Mouse (Mus musculus) hindbrain, embryonic 11.5 days (tissue): ENCODE measurements around the gene Vav2. TPM values are rescaled to one million over a fixed set of nuclear protein-coding genes. Genes with fewer than 3 reads are reported as not detected.

Experiments used
- ATAC-seq: fragments of 200-750 bp; cut with Nextera tagmentation; 2 replicates; pipeline ENCODE4 v1.8.0; 2017; ENCODE audit warnings: mild to moderate bottlenecking, moderate TSS enrichment, moderate library complexity; ENCODE audit not compliant: low FRiP score
- DNase-seq: peaks from one replicate; pipeline ENCODE4 v3.0.0-alpha.2; 2015; ENCODE audit warnings: low spot score
- H3K27ac ChIP-seq: fragments of 300-500 bp; sonication (generic); 2 replicates; pipeline ENCODE4 v1.5.1; 2014; ENCODE audit warnings: mild to moderate bottlenecking, low read depth, low read length
- H3K27me3 ChIP-seq: fragments of 300-500 bp; sonication (generic); 2 replicates; pipeline ENCODE4 v1.6.1; 2014; ENCODE audit warnings: mild to moderate bottlenecking, low read length, moderate library complexity, mixed read lengths; ENCODE audit not compliant: control insufficient read depth, insufficient read depth
- H3K36me3 ChIP-seq: fragments of 300-500 bp; sonication (generic); 2 replicates; pipeline ENCODE4 v1.6.1; 2014; ENCODE audit warnings: mild to moderate bottlenecking, low read length, moderate library complexity, mixed read lengths; ENCODE audit not compliant: control insufficient read depth, insufficient read depth
- H3K4me1 ChIP-seq: fragments of 300-500 bp; sonication (generic); replicated peaks from 2 replicates; pipeline ENCODE4 v1.6.1; 2014; ENCODE audit warnings: low read length, mixed read lengths; ENCODE audit not compliant: control insufficient read depth, insufficient read depth
- H3K4me2 ChIP-seq: fragments of 300-500 bp; sonication (generic); replicated peaks from 2 replicates; pipeline ENCODE4 v1.6.1; 2014; ENCODE audit warnings: mild to moderate bottlenecking, low read depth, low read length
- H3K4me3 ChIP-seq: fragments of 300-500 bp; sonication (generic); 2 replicates; pipeline ENCODE4 v1.5.1; 2014; ENCODE audit warnings: low read depth, low read length
- H3K9ac ChIP-seq: fragments of 300-500 bp; sonication (generic); 2 replicates; pipeline ENCODE4 v1.6.1; 2014; ENCODE audit warnings: low read depth, low read length
- H3K9me3 ChIP-seq: fragments of 300-500 bp; sonication (generic); 2 replicates; pipeline ENCODE4 v1.6.1; 2016; ENCODE audit warnings: low read length; ENCODE audit not compliant: control insufficient read depth
- WGBS: fragments of 180-500 bp; shearing (Covaris S2); extraction: QIAGEN DNeasy Blood & Tissue Kit; methylation state at CpG from one replicate; pipeline ENCODE4 v1.1.7; 2014; 5-methylcytosine and 5-hydroxymethylcytosine counted together
- polyA plus RNA-seq: library from polyadenylated mRNA; unstranded; fragments of >200 nt; fragmentation: Nextera tagmentation; extraction: Ambion mirVana; gene quantifications from 2 replicates; pipeline ENCODE4 v1.2.1, GENCODE M21; 2014

The Vav2 gene
- polyA plus RNA-seq, 1 experiment from 2014 or later, result 12.9 TPM

DNA sequence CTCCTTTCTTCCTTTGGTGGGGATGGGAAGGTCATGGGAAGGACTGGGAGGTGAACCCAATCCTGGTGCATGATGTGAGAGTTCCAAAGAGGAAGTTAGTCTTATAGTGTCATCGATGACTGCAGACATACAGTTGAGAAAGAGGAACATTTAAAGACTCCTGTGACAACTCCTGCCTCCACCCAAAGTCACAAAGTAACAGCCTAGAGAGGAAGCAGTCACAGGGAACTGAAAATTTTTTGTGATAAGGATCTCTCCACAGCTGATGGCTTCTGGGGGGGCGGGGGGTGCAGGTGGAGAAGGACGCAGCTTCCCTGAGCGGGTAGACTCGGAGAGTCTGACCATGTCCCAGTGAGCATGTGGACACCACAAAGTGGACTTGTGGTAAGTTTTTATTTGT lies 76.5 kb downstream of the Vav2 start:
- ATAC-seq, result no peak
- Histone ChIP-seq H3K4me2 (no peak overlapping the region), H3K9ac (no peak overlapping the region), H3K4me3 (no peak overlapping the region), H3K27me3 (no peaks in the 10 kb centered on the region), H3K36me3 (no peaks in the 10 kb centered on the region; the same call in 1 of the 2 replicates), H3K27ac (no peak overlapping the region), H3K4me1 (peaks cover 2% of the 10 kb centered on the region; the same call in 1 of the 2 replicates), H3K9me3 (no peaks in the 10 kb centered on the region)
- WGBS, result 95% methylated on average over 5 of the region's 5 CpGs
- DNase-seq, result no peak

DNA sequence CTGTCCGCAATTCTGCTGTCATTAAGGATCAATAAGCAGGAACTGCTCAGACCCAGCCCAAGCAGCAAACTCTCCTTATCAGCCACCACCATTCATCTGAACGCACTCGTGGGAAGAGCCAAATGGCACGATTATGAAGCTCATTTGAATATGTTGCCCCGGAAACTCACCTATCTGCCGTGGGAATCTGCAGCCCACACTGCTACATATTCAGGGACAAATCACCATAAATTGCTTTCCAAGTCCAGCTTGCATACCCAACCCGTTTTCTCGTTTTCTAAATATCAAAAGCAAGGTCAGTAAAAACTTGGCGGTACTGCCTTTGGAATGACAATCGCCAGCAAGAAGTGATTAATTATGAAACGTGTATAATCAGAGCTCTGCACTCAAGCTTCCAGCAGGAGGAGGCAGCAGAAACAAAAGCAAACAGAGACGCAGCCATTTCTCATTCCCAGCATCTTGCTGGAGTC lies 82.8 kb downstream of the Vav2 start:
- peak; percentile 46 for DNase-seq
- ATAC-seq, result peak; percentile 43; the same call in 1 of the 2 replicates

DNA sequence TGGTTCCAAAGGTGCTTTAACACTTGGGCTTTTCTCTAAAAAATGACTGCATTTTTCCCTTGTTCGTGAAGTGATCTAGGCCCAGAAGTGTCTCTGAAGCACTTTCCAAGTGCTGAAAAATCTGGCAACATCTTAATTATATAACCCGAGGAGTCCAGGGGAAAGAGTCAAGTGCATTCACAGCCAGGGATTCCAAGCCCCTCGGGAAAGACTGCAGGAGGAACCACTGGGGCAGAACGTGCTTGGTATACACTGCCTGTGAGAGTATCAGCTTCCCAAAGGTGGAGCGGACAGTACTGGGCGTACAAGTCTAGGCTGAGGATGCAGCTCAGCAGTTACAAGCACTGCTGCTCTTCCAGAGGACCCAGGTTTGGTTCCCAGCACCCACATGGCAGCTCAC lies 86.2 kb downstream of the Vav2 start:
- Histone ChIP-seq H3K9ac (no peak overlapping the region), H3K4me3 (no peak overlapping the region), H3K9me3 (no peaks in the 10 kb centered on the region), H3K4me2 (no peak overlapping the region), H3K4me1 (peaks cover 11% of the 10 kb centered on the region), H3K36me3 (no peaks in the 10 kb centered on the region), H3K27ac (no peak overlapping the region), H3K27me3 (no peaks in the 10 kb centered on the region)
- no peak for DNase-seq
- ATAC-seq, result no peak
- 86% methylated on average over 6 of the region's 6 CpGs for WGBS

More for the DNA sequence above, 82.8 kb downstream of the Vav2 start:
- H3K4me3 ChIP-seq, result no peak overlapping the region
- no peak overlapping the region for H3K9ac ChIP-seq
- WGBS, result 47% methylated on average over 12 of the region's 12 CpGs
- H3K4me2 ChIP-seq, result 0 out of 2 replicates have a peak overlapping the region, but pooled peaks have one; percentile 0
- peaks cover 7% of the 10 kb centered on the region for H3K4me1 ChIP-seq
- H3K27ac ChIP-seq, result peak overlapping the region; percentile 43; the same call in 1 of the 2 replicates
- H3K27me3 ChIP-seq, result no peaks in the 10 kb centered on the region
- no peaks in the 10 kb centered on the region for H3K9me3 ChIP-seq
- no peaks in the 10 kb centered on the region; the same call in 1 of the 2 replicates for H3K36me3 ChIP-seq

DNA sequence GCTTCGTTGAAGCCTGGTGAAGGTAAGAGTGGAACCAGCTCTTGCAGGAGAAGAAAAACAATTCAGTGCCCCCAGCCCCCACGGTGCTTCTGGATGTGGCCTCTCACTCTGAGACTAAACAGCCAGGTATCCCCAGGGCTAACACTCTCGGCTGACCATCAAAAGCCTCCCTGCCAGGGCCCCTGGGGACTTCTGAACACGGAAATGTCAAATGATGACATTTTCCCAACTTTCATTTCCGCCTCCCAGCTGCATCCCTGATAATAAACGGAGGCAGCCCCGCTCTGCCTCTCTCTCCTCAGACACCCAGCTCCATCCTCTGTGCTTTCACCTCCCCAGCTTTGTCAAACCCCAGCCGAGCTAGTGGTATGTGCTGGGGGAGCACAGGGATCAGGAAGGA lies 87.8 kb downstream of the Vav2 start:
- Histone ChIP-seq H3K27me3 (no peaks in the 10 kb centered on the region), H3K36me3 (no peaks in the 10 kb centered on the region), H3K4me3 (no peak overlapping the region), H3K4me2 (no peak overlapping the region), H3K27ac (no peak overlapping the region), H3K9me3 (no peaks in the 10 kb centered on the region), H3K4me1 (peaks cover 9% of the 10 kb centered on the region), H3K9ac (no peak overlapping the region)
- no peak for DNase-seq
- 53% methylated on average over 7 of the region's 8 CpGs for WGBS
- ATAC-seq, result no peak

DNA sequence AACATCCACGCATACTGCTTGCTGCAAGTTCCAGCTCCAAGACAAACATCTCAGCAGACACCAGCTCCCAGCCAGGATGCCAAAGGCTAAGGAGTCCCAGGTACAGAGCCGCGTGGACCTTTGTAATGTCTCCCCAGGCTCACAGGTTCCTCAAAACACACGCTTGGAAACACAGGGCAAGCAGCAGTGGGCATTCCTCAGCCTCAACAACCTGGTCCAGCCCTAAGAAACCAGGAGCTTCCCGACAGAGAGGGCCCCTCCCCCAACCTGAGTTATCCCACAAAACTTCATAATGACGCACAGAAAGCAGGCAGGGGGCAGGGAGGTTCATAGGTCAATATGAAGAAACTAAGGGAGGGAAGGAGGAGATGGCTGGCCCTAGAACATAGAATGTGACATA lies 89.6 kb downstream of the Vav2 start:
- ATAC-seq (no peak), DNase-seq (no peak)

DNA sequence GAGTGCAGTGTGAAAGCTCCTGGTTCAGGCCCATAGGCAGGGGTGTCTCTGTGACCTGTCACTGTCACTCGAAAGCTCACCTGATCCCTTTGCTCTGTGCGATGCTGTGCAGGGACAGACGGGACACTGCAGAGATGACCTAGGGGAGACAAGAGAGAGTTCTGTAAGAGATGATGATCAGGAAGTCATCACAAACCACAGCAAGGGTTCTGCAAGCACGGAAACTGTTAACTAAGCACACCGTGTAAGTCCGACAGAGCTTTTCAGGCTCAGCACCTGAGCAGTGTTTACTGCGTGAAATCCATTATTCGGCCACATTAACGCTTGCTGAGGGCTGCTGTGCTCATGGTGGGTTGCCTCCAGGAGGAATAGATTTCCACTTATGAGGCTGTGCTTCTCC lies 90.2 kb downstream of the Vav2 start:
- no peak for ATAC-seq
- Histone ChIP-seq H3K9ac (no peak overlapping the region), H3K4me3 (no peak overlapping the region), H3K4me2 (no peak overlapping the region), H3K36me3 (no peaks in the 10 kb centered on the region), H3K9me3 (no peaks in the 10 kb centered on the region), H3K27ac (no peak overlapping the region), H3K27me3 (no peaks in the 10 kb centered on the region), H3K4me1 (peaks cover 5% of the 10 kb centered on the region; the same call in 1 of the 2 replicates)
- DNase-seq, result no peak
- WGBS, result 78% methylated on average over 9 of the region's 9 CpGs

More for the DNA sequence above, 89.6 kb downstream of the Vav2 start:
- H3K27ac ChIP-seq, result no peak overlapping the region
- no peaks in the 10 kb centered on the region for H3K9me3 ChIP-seq
- WGBS, result 65% methylated on average over 6 of the region's 6 CpGs
- peaks cover 5% of the 10 kb centered on the region; the same call in 1 of the 2 replicates for H3K4me1 ChIP-seq
- H3K36me3 ChIP-seq, result no peaks in the 10 kb centered on the region
- no peak overlapping the region for H3K4me2 ChIP-seq
- no peak overlapping the region for H3K9ac ChIP-seq
- no peak overlapping the region for H3K4me3 ChIP-seq
- no peaks in the 10 kb centered on the region for H3K27me3 ChIP-seq

DNA sequence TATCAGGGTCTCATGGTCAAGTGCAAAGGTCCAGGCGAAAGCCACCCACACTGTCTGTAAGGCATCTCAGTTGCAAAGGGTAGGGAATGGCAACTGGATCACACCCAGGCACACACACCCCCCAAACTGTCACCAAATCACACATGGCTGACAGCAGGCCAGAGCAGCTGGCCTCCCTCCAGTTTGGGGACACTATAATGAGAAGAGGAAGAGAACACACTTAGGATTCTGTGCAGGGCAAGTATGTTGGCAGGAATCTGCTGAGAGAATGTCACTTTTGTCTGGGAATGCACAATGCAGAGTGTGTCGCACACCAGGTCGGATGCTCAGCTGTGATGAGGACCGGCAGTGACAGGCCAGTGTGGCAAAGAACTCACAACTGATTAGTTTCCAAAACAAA lies 92.0 kb downstream of the Vav2 start:
- no peak overlapping the region for H3K9ac ChIP-seq
- DNase-seq, result no peak
- no peak overlapping the region for H3K4me3 ChIP-seq
- H3K4me2 ChIP-seq, result no peak overlapping the region
- peaks cover 7% of the 10 kb centered on the region; the same call in 1 of the 2 replicates for H3K4me1 ChIP-seq
- H3K9me3 ChIP-seq, result no peaks in the 10 kb centered on the region
- no peak overlapping the region for H3K27ac ChIP-seq
- no peak for ATAC-seq
- WGBS, result 87% methylated on average over 4 of the region's 4 CpGs
- no peaks in the 10 kb centered on the region for H3K27me3 ChIP-seq
- no peaks in the 10 kb centered on the region for H3K36me3 ChIP-seq

DNA sequence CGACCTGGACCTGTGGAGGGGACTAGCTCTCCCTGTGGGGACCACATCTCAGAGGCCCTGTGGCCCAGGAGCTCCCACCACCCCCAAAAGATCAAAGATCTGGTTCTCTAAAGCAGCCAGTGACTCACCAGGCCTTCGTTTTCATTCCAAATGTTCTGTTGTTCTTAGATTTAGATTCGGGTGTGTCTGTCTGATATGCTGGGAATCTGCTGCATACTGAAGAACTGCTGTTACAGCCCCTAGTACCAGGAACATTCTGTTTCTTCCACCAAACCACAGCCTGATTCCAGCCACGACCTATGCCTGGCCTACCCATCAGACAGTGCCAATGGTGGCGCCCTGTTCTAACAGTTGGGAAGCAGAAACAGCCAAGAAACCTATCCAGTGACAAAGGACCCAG lies 95.3 kb downstream of the Vav2 start:
- Histone ChIP-seq H3K27ac (no peak overlapping the region), H3K4me1 (peaks cover 15% of the 10 kb centered on the region), H3K4me3 (no peak overlapping the region), H3K4me2 (no peak overlapping the region), H3K9ac (no peak overlapping the region), H3K36me3 (no peaks in the 10 kb centered on the region), H3K9me3 (no peaks in the 10 kb centered on the region), H3K27me3 (no peaks in the 10 kb centered on the region)
- ATAC-seq (no peak), DNase-seq (no peak)
- WGBS, result 82% methylated on average over 5 of the region's 5 CpGs

DNA sequence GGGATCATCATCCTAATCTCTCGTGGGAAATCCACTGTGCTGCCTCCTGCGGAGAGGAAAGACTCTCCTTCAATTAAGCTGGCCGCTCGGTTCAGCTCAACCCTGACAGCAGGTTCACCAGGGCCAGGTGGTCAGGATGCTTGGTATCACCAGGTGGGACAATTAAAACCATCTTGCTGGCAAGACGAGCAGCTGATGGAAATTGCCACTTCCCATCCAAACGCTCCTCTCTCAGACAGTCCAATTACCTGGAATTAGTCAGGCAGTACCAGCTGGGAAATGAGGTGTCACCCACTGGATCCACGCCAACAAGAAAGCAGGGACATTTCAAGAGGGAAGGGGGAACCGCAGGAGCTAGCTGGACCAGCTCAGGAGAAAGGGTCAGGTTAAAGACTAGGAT lies 96.4 kb downstream of the Vav2 start:
- H3K9me3 ChIP-seq, result no peaks in the 10 kb centered on the region
- H3K27me3 ChIP-seq, result no peaks in the 10 kb centered on the region
- 62% methylated on average over 8 of the region's 8 CpGs for WGBS
- DNase-seq (no peak), ATAC-seq (no peak)
- no peak overlapping the region for H3K9ac ChIP-seq
- no peak overlapping the region for H3K27ac ChIP-seq
- no peak overlapping the region for H3K4me2 ChIP-seq
- H3K4me1 ChIP-seq, result peaks cover 12% of the 10 kb centered on the region; the same call in 1 of the 2 replicates
- no peak overlapping the region for H3K4me3 ChIP-seq
- no peaks in the 10 kb centered on the region for H3K36me3 ChIP-seq
